Mouse (Mus musculus): ENCODE measurements around the gene Ap1s1.

Ap1s1 gene

GRCm38 (mm10) chr5:137065454-137065853 is 19.5 kb upstream of the Ap1s1 start:
- DNase-seq (ENCODE audit: low read depth, low spot score) = no peak

DNA sequence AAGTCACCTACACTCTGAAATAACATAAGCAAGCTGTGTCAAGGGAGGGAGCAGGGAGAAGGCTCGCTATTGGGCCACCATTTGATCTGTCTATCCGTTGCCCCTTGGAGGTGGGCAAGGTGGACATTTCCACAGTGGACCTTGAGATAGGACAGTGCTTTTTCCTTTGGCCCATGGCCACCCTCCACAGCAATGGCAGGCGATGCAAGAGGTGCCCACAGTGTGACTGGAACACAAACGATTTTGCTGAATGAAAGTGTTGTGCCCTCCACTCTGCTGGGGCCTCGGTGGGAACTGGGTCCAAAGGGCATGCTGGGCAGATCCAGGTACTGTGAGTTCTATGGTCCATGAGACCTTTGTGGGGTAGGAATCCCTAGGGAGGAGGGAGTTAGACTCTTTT is 16.7 kb upstream of the Ap1s1 start:
- DNase-seq (ENCODE audit: low read depth, low spot score) = no peak

- DNase-seq (ENCODE audit: low read depth, low spot score) = no peak
These were observed 16.0 kb upstream of the Ap1s1 start for GRCm38 (mm10) chr5:137061809-137062481.

DNA sequence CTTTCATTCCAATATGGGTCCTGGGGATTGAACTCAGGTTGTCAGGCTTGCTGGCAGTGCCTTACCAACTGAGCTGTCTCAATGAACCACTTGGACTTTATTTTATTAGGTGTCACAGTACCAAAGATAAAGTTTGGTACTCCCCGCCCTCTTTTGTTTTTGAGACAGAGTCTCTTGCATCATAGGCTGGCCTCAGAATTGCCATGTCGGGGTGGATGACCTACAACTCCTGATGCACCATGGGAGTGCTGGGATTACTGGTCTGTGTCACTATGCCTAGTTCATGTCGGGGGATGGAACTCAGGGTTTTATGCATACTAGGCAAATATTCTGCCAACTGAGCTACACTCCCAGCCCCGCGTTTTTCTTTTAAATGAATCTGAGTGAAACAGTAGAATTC is 8.9 kb upstream of the Ap1s1 start:
- no peak for DNase-seq (ENCODE audit: low read depth, low spot score)

- DNase-seq (ENCODE audit: low read depth, low spot score) = no peak
These were observed 8.4 kb upstream of the Ap1s1 start for GRCm38 (mm10) chr5:137054299-137054698.

GRCm38 (mm10) chr5:137051914-137052505 is 6.1 kb upstream of the Ap1s1 start:
- DNase-seq (ENCODE audit: low read depth, low spot score) = no peak

GRCm38 (mm10) chr5:137051125-137051524 is 5.2 kb upstream of the Ap1s1 start:
- no peak for DNase-seq (ENCODE audit: low read depth, low spot score)

GRCm38 (mm10) chr5:137046991-137047390 is 1.1 kb upstream of the Ap1s1 start:
- no peak for DNase-seq (ENCODE audit: low read depth, low spot score)

- no peak for DNase-seq (ENCODE audit: low read depth, low spot score)
These were observed 386 bp upstream of the Ap1s1 start for GRCm38 (mm10) chr5:137046324-137046718.

DNA sequence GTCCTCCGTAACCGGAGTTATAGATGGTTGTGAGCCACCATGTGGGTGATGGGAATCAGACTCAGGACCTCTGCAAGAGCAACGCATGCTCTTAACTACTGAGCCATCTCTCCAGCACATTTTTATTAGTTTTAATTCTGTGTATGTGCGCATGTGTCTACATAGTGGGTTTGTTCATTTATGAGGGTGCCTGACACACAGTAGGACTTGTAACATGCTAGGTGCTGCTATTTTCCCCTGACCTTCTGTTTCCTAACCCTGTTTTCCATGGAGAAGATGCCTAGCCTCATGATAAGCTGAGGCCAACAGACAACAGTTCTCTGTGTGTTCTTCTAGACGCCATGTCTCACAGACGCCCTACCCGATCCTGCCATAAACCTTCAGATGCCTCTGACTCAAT is 1.9 kb downstream of the Ap1s1 start:
- no peak for DNase-seq (ENCODE audit: low read depth, low spot score)

- DNase-seq (ENCODE audit: low read depth, low spot score) = no peak
These were observed 4.5 kb downstream of the Ap1s1 start for GRCm38 (mm10) chr5:137041442-137041841.

GRCm38 (mm10) chr5:137039453-137039852 is 6.5 kb downstream of the Ap1s1 start:
- no peak for DNase-seq (ENCODE audit: low read depth, low spot score)

- no peak for DNase-seq (ENCODE audit: low read depth, low spot score)
These were observed 9.7 kb downstream of the Ap1s1 start for GRCm38 (mm10) chr5:137036211-137036610.

DNA sequence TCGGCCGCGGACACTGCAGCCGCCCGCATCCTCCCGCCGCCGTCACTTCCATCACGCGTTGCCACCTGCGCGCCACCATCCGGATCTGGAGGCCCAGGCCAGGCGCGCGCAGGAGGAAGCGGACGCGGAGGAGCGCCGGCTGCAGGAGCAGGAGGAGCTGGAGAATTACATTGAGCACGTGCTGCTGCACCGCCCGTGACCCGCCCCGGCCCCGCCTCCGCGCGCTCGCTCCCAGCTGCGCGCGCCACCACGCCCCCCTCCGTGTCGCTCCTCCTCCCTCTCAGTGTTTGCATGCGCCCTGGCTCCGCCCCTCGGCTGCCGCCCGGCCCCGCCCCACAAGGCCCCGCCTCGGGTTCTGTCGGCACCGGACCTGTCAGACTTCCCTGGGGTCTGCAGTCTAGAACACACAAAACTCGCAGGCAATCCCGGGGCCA is 13.3 kb downstream of the Ap1s1 start:
- no peak for DNase-seq (ENCODE audit: low read depth, low spot score)

DNA sequence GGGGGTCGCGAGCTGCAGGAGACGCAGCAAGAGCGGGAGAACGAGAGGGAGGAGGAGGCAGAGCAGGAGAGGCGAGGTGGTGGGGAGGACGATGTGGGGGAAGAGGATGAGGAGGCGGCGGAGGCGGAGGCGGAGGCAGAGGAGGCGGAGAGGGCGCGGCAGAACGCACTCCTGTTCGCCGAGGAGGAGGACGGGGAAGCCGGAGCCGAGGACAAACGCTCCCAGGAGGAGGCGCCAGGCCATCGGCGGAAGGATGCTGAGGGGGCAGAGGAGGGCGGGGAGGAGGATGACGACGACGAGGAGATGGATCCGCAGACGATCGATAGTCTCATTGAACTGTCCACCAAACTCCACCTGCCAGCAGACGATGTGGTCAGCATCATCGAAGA is 13.9 kb downstream of the Ap1s1 start:
- no peak for DNase-seq (ENCODE audit: low read depth, low spot score)

- DNase-seq (ENCODE audit: low read depth, low spot score) = no peak
These were observed 14.6 kb downstream of the Ap1s1 start for GRCm38 (mm10) chr5:137031076-137032032.

- DNase-seq (ENCODE audit: low read depth, low spot score) = no peak
These were observed 15.5 kb downstream of the Ap1s1 start for GRCm38 (mm10) chr5:137030416-137030810.

DNA sequence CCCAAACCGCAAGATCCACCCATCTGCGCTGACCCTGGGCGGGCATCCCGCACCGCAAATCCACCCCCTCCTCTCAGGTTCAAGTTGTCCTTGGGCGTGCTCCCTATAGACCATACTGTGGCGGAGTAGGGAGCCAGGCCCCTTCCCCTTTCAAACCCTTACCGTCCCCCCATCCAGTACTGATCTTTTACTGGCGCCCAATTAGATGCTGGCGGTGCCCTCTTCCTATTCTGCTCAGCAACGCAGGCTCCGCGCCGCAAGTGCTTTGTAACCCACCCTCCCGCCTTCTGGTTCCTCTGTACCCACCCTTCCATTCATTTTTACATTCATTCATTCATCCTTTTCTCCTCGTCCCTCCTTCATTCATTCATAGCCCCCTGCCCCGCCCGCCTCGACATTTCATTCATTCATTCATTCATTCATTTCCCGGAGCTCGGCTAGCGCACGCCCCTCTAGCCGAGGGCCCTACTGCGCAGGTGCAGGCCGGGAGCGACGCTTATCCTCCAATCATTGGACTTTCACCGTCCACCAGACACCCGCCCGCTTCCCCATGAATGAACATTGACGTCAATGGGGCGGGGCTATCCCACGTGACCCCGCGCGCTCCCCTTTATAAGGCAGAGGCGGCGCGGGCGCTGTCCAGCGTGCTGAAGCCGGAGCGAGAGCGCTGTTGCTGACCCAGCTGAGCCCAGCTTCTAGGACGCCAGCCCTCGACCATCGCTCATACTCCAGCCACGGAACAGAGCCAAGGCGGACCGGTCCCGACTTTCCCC is 16.1 kb downstream of the Ap1s1 start:
- DNase-seq (ENCODE audit: low read depth, low spot score) = peak; percentile 92

- DNase-seq (ENCODE audit: low read depth, low spot score) = no peak
These were observed 16.7 kb downstream of the Ap1s1 start for GRCm38 (mm10) chr5:137029273-137029585.

DNA sequence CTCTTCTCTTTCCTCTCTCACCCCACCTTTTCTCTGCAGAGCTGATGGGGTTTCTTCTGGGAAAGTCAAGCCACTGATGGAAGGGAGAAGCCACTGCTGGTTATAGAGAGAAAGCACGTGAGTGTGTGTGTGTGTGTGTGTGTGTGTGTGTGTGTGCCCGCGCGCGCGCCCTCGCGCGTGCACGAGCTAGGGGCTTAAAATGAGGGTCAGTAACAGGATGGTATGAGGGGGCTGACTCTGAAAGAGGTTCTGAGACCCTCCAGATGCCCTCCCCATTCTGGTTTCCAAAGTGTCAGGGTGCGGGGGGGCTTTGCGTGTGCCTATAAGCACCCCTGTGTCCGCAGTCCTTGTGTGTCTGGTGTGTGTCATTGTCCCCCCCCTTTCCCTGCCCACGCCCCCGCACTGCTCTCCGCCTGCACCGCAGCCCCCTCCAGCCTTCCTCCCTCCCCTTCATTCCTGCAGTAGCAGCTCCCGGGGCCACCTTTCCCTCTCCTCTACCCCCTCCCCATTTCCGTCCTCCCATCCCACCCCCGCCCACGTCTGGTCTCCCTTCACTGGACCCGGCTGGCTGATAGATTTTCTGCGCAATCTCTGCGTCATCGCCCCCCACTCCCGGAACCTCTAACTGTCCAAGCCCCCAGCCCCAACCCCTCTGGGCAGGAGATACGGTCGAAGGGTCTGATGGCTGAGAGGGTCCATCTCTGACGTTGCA is 17.2 kb downstream of the Ap1s1 start:
- no peak for DNase-seq (ENCODE audit: low read depth, low spot score)

DNA sequence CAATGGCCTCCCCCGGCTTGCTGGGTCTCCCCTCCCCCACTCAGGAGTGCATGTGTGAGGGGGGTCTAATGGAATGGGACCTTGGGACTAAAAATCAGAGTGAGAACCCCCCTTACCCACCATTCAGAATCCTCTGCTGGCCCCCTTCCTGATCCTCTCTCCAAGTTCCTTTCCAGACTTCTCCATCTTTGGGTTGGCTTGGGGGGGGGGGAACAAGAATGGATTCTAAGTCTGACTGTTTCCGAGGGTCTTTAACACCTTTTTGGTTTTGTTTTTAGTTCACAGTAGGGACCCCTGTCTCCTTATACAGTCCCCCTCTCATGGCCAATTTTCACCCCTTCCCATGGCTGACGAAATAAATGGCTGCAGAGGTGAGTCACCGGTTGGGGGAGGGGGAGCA is 19.8 kb downstream of the Ap1s1 start, which contains the start of gene Vgf:
Gene Vgf, plus strand, starts transcription at position 301 of the 400 bp plus-strand sequence.
- DNase-seq (ENCODE audit: low read depth, low spot score) = no peak

Measured in brain, embryonic 18.5 days (tissue).